Mouse (Mus musculus) midbrain, embryonic 16.5 days (tissue): ENCODE measurements around the gene Fbxw26. TPM values are rescaled to one million over a fixed set of nuclear protein-coding genes. Genes with fewer than 3 reads are reported as not detected.
"Not testable (repeated sequence)": the region's sequence is repeated elsewhere in the genome, so short reads cannot be mapped to it uniquely, and the experiment has no call there.

Experiments used
- ATAC-seq: fragments of 200-750 bp; cut with Nextera tagmentation; 2 replicates; pipeline ENCODE4 v1.8.0; 2017; ENCODE audit warnings: moderate TSS enrichment
- H3K27ac ChIP-seq: fragments of 300-500 bp; sonication (generic); 2 replicates; pipeline ENCODE4 v1.5.1; 2014; ENCODE audit warnings: mild to moderate bottlenecking, low read length, mixed read lengths
- H3K27me3 ChIP-seq: fragments of 300-500 bp; sonication (generic); 2 replicates; pipeline ENCODE4 v1.6.1; 2014; ENCODE audit warnings: low read depth, low read length, mixed read lengths; ENCODE audit not compliant: control insufficient read depth, insufficient read depth
- H3K36me3 ChIP-seq: fragments of 300-500 bp; sonication (generic); 2 replicates; pipeline ENCODE4 v1.6.1; 2014; ENCODE audit warnings: mild to moderate bottlenecking, low read length, moderate library complexity, mixed read lengths; ENCODE audit not compliant: control insufficient read depth, insufficient read depth
- H3K4me1 ChIP-seq: fragments of 300-500 bp; sonication (generic); 2 replicates; pipeline ENCODE4 v1.6.1; 2014; ENCODE audit warnings: mild to moderate bottlenecking, low read length, mixed read lengths; ENCODE audit not compliant: control insufficient read depth, insufficient read depth
- H3K4me2 ChIP-seq: fragments of 300-500 bp; sonication (generic); 2 replicates; pipeline ENCODE4 v1.6.1; 2014; ENCODE audit warnings: mild to moderate bottlenecking, low read length, mixed read lengths
- H3K4me3 ChIP-seq: fragments of 300-500 bp; sonication (generic); 2 replicates; pipeline ENCODE4 v1.5.1; 2014; ENCODE audit warnings: low read depth, mild to moderate bottlenecking, low read length, moderate library complexity, mixed read lengths
- H3K9ac ChIP-seq: fragments of 300-500 bp; sonication (generic); 2 replicates; pipeline ENCODE4 v1.6.1; 2014; ENCODE audit warnings: low read depth, low read length, mixed read lengths
- H3K9me3 ChIP-seq: fragments of 300-500 bp; sonication (generic); replicated peaks from 2 replicates; pipeline ENCODE4 v1.6.1; 2014; ENCODE audit warnings: mild to moderate bottlenecking, low read length, mixed read lengths; ENCODE audit not compliant: control insufficient read depth, poor library complexity, severe bottlenecking
- WGBS: fragments of 180-500 bp; shearing (Covaris S2); extraction: QIAGEN DNeasy Blood & Tissue Kit; methylation state at CpG from one replicate; pipeline ENCODE4 v1.1.7; 2014; 5-methylcytosine and 5-hydroxymethylcytosine counted together
- polyA plus RNA-seq: library from polyadenylated mRNA; unstranded; fragments of >200 nt; fragmentation: Nextera tagmentation; extraction: Ambion mirVana; gene quantifications from 2 replicates; pipeline ENCODE4 v1.2.1, GENCODE M21; 2015

Fbxw26 gene
- not detected in 2 replicates for polyA plus RNA-seq

GRCm38 (mm10) chr9:109745989-109746388 lies at the start of gene Fbxw26:
Gene Fbxw26, minus strand, starts transcription at chr9:109746089.
- H3K4me1 ChIP-seq, H3K27me3 ChIP-seq, H3K36me3 ChIP-seq, H3K4me3 ChIP-seq, ATAC-seq, H3K4me2 ChIP-seq, H3K9me3 ChIP-seq, H3K9ac ChIP-seq, H3K27ac ChIP-seq: not testable (repeated sequence)
- WGBS = 78% methylated on average over 3 of the region's 3 CpGs

- H3K27me3 ChIP-seq = no peaks in the 10 kb centered on the region
- 81% methylated on average over 2 of the region's 2 CpGs for WGBS
Observed at GRCm38 (mm10) chr9:109795221-109795620, 49.3 kb upstream of the Fbxw26 start.

GRCm38 (mm10) chr9:109790570-109790969 lies 44.7 kb upstream of the Fbxw26 start, which contains the start of gene Fbxw27:
Gene Fbxw27, minus strand, starts transcription at chr9:109790670.
- H3K36me3 ChIP-seq, H3K4me1 ChIP-seq, H3K4me2 ChIP-seq, H3K4me3 ChIP-seq, ATAC-seq, H3K9me3 ChIP-seq, H3K9ac ChIP-seq, H3K27me3 ChIP-seq, H3K27ac ChIP-seq: not testable (repeated sequence)
- WGBS = 80% methylated on average over 4 of the region's 4 CpGs

More at GRCm38 (mm10) chr9:109795221-109795620, 49.3 kb upstream of the Fbxw26 start:
- Histone ChIP-seq H3K36me3 (no peaks in the 10 kb centered on the region), H3K9me3 (no peaks in the 10 kb centered on the region), H3K4me3 (no peak overlapping the region), H3K4me2 (no peak overlapping the region), H3K9ac (no peak overlapping the region), H3K4me1 (no peaks in the 10 kb centered on the region), H3K27ac (no peak overlapping the region)
- ATAC-seq = no peak

DNA sequence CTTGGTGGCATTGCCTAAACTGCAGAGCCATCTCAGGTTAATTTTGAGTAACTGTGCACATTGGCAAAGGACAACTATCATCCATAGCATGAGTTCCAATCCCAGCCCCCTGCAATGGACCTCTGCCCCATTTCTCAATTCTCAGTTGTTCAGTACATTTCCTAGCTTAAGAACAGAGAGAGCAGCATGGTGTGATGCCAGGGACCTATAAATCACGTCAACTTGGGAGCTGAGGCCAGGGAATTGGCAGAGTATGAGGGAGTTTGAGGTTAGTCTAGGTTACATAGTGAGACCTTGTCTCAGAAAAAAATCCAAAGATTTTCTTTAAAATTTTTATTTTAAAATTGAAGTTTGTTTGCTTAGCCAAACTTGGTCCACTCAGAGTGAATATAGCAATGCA lies 21.0 kb upstream of the Fbxw26 start:
- H3K4me2 ChIP-seq, H3K4me1 ChIP-seq, H3K4me3 ChIP-seq, H3K9ac ChIP-seq, H3K9me3 ChIP-seq, H3K36me3 ChIP-seq, H3K27ac ChIP-seq, H3K27me3 ChIP-seq, ATAC-seq: not testable (repeated sequence)
- 74% methylated on average over 1 of the region's 1 CpGs for WGBS

DNA sequence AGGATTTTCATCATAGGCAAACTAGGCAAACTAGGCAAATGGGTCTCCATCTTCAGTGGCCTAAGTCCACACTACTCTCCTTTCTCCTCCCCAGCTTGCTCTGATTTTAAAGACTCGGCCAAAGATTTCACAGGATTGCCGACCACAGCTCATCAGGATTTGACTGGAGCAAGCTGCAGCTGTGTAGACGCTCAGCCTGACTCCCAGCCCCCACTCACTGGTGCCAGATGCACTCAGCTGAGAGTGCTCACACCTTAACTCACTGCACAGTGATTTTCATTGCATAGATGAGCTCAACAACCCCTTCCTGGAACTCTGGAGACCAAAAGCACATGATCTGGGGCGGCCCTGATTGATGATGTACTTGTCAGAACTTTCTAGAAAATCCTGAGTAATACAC lies 43.3 kb downstream of the Fbxw26 start, which contains the start of gene Fbxw18:
Fbxw18 (minus strand) TSS at position 101 of the 400 bp plus-strand sequence.
- not testable (repeated sequence) for H3K4me2 ChIP-seq, H3K27ac ChIP-seq, H3K27me3 ChIP-seq, H3K9ac ChIP-seq, H3K4me1 ChIP-seq, H3K36me3 ChIP-seq, H3K4me3 ChIP-seq, ATAC-seq, H3K9me3 ChIP-seq
- WGBS = 78% methylated on average over 4 of the region's 4 CpGs

GRCm38 (mm10) chr9:109685299-109685698 lies 60.6 kb downstream of the Fbxw26 start:
- H3K9me3 ChIP-seq = no peaks in the 10 kb centered on the region
- H3K36me3 ChIP-seq = no peaks in the 10 kb centered on the region
- 4% methylated on average over 1 of the region's 1 CpGs for WGBS
- no peak overlapping the region for H3K4me3 ChIP-seq
- no peaks in the 10 kb centered on the region for H3K27me3 ChIP-seq
- H3K27ac ChIP-seq = no peak overlapping the region
- no peak overlapping the region for H3K9ac ChIP-seq
- ATAC-seq = no peak
- no peak overlapping the region for H3K4me2 ChIP-seq
- no peaks in the 10 kb centered on the region for H3K4me1 ChIP-seq

Other genes with a start within 250 kb of the Fbxw26 start
- gene Fbxw15, start 177.8 kb downstream of the Fbxw26 start, polyA plus RNA-seq = not detected in 2 replicates
- gene Fbxw24, start 120.0 kb downstream of the Fbxw26 start, polyA plus RNA-seq = not detected in 2 replicates
- not detected in 2 replicates for gene Fbxw25, start 81.4 kb downstream of the Fbxw26 start, polyA plus RNA-seq
- 0.14 TPM in 1 of 2 replicates, not detected in the other for gene Fbxw18, start 43.4 kb downstream of the Fbxw26 start, polyA plus RNA-seq
- gene Fbxw27, start 44.6 kb upstream of the Fbxw26 start, polyA plus RNA-seq = not detected in 2 replicates
- 0.31 TPM in 1 of 2 replicates, not detected in the other for gene Spink8, start 66.2 kb upstream of the Fbxw26 start, polyA plus RNA-seq
- 64.9 and 69.9 TPM in 2 replicates for gene Nme6, start 86.7 kb upstream of the Fbxw26 start, polyA plus RNA-seq
- 0.29 and 0.68 TPM in 2 replicates for gene Camp, start 103.5 kb upstream of the Fbxw26 start, polyA plus RNA-seq
- 9.9 and 12.3 TPM in 2 replicates for gene Cdc25a, start 129.5 kb upstream of the Fbxw26 start, polyA plus RNA-seq
- 211 and 213 TPM in 2 replicates for gene Map4, start 185.4 kb upstream of the Fbxw26 start, polyA plus RNA-seq